Mouse (Mus musculus) liver, embryonic 14.5 days (tissue): ENCODE results near the gene Lsm11.

ENCODE experiments used
- CTCF ChIP-seq: IDR thresholded peaks from 2 replicates; pipeline ENCODE4 v1.5.1; 2016; ENCODE audit warnings: antibody characterized with exemption, low read depth, control low read depth
- EP300 ChIP-seq: IDR thresholded peaks from 2 replicates; pipeline ENCODE4 v1.6.1; 2016; ENCODE audit warnings: antibody characterized with exemption, low read depth

- TF ChIP-seq CTCF (no peak), EP300 (no peak)
Observed at GRCm38 (mm10) chr11:45932771-45933170, 12.0 kb downstream of the Lsm11 start.
